Mouse (Mus musculus): Measurements from ENCODE around the gene Gm20388.
A peak's percentile ranks its signal among the peaks of the same experiment; 100 is the strongest.
"Not testable (repeated sequence)": the region's sequence is repeated elsewhere in the genome, so short reads cannot be mapped to it uniquely, and the experiment has no call there.

Gm20388 gene

GRCm38 (mm10) chr8:122566766-122567165, 2656.1 kb downstream of the Gm20388 start:
- no peak for DNase-seq

DNA sequence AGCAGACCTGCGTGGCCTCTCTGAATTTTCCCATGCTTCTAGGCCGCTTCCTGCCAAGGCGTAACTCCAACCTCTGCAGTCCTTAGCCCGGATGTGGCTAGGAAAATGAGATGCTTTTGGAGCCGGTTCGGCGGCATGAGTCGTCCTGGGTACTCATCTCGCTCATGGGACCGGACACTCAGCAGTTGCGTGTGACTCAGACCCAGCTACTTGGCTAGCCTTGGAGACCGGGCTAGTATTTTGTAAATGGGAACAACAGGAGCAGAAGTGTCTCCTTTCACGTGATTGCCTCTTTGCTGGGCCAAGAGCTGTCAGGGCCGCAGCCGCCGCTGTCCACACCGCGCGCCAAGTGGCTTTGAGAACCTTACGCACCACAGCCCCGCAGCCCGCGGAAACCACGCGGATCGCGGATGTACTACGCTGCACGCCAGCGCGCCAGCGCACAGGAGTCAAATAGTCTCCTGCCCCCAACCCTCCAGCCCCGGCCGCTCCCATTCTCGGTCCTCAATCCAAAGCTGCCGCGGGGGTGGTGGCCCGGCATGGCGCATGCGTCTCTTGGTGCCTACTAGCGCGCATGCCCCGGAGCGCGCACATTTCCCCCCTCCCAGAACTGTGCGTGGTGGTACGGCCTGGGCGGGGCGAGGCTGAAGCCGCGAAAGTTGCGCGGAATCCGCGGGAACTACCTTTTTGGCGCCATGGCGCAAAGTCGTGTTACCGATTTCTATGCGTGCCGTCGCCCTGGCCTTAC, 2656.9 kb downstream of the Gm20388 start, which contains the start of gene Cdt1:
TSS of gene Cdt1 (plus strand) at position 655 of the 748 bp plus-strand sequence.
- peak; percentile 94 for DNase-seq

GRCm38 (mm10) chr8:122568109-122568504, 2657.5 kb downstream of the Gm20388 start:
- no peak for DNase-seq

DNA sequence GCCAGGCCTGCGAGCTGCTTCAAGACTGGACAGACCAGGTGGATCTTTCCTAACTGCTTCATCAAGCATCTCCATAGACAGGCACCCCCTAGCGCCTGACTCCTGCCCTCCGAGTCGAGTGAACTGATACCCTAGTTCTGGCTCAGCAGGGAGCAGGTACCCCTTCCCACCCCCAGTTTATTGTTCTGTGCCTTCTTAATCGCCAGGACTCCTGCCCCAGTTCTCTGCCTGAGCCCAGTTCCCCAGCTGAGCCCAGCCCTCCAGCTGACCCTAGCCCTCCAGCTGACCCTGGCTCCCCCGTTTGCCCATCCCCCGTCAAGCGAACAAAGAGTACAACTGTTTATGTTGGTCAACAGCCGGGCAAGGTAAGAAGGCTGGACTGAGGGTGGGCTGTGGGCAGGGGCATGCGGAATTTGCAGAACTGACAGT, 2658.3 kb downstream of the Gm20388 start:
- DNase-seq, result no peak

- no peak for DNase-seq
These were observed 2658.7 kb downstream of the Gm20388 start for GRCm38 (mm10) chr8:122569329-122569728.

DNA sequence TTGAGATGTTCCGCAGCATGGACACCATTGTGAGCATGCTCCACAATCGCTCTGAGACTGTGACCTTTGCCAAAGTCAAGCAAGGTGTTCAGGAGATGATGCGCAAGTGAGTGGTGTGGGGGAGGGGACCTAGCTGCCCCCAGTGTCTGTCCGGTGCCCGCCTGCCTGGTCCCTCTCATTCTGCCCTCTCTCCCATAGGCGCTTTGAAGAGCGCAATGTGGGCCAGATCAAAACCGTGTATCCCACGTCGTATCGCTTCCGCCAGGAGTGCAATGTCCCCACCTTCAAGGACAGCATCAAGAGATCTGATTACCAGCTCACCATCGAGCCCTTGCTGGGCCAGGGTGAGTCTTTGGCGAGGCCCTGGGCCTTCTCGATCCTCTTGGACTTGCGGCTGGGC, 2659.4 kb downstream of the Gm20388 start:
- DNase-seq, result no peak

DNA sequence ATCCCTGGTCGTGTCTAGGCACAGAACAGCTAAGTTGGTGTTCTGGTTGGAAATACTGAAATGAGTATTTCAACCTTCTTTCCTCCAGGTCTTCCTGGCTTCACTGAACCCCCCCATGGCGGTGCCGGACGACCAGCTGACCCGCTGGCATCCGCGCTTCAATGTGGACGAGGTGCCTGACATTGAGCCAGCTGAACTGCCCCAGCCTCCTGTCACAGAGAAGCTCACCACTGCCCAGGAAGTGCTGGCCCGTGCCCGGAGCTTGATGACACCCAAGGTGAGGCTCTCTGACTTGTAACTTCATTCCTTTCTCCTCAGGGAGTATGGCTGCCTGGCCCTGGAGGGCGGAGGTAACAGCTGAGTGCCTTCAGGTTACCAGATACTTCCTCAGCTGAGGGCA, 2660.5 kb downstream of the Gm20388 start:
- DNase-seq, result no peak

GRCm38 (mm10) chr8:122571750-122572267, 2661.2 kb downstream of the Gm20388 start:
- DNase-seq, result no peak

DNA sequence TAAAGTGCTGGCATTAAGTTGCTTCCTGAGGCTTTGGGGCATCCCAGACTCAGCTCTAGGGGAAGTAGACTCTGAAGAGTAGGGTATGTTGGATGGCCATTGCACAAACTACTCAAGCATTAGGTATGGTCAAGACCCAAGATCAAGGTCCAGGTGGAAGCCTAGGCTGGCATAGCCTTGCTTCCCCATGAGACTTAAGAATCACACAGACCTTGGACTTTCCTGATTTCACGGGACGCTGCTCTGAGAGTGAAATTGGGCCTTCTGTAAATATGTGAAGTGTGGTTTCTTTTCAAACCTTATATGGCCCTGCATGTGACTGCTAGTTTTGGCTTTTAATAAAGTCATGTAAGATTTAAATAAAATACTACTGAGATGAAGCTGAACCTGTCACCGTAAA, 2662.1 kb downstream of the Gm20388 start:
- DNase-seq, result no peak

- not testable (repeated sequence) for DNase-seq
These were observed 2662.5 kb downstream of the Gm20388 start for GRCm38 (mm10) chr8:122573176-122573575.

DNA sequence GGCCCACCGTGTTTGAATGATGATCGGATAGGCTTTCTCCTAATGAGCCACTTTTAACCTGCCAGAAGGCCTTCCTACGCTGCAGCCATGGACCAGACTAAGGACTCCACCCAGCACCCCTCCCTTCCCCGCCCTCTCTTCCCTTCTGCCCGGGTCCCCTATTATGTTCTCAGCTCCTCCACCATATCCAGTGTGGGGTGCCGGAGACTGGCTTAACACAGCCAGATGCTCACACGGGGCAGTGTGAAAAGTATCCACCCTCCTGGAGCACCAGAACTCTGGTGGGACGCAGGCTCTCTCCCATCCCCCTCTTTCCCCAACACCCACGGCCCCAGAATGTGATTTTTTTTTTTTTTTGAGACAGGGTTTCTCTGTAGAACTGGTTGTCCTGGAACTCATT, 2662.9 kb downstream of the Gm20388 start:
- no peak for DNase-seq

DNA sequence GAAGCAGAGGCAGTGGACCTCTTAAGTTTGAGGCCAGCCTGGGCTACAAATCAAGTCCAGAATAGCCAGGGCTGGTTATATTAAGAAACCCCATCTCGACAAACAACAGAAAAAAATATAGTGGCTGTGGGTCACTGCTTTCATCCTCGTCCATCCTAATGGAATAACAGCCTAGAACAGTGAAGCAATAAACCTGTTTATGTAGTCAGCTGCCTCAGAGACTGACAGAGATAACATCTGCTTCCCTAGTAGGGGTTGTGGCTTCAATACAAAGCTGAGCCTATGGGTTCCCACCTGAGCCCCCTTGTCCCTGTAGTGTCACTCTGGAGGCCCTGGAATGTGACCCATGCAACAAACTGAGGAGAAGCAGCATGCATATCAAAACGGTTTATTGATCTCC, 2663.6 kb downstream of the Gm20388 start:
- no peak for DNase-seq

GRCm38 (mm10) chr8:122574667-122575251, 2664.1 kb downstream of the Gm20388 start:
- no peak for DNase-seq

GRCm38 (mm10) chr8:122575286-122575685, 2664.6 kb downstream of the Gm20388 start:
- no peak for DNase-seq

DNA sequence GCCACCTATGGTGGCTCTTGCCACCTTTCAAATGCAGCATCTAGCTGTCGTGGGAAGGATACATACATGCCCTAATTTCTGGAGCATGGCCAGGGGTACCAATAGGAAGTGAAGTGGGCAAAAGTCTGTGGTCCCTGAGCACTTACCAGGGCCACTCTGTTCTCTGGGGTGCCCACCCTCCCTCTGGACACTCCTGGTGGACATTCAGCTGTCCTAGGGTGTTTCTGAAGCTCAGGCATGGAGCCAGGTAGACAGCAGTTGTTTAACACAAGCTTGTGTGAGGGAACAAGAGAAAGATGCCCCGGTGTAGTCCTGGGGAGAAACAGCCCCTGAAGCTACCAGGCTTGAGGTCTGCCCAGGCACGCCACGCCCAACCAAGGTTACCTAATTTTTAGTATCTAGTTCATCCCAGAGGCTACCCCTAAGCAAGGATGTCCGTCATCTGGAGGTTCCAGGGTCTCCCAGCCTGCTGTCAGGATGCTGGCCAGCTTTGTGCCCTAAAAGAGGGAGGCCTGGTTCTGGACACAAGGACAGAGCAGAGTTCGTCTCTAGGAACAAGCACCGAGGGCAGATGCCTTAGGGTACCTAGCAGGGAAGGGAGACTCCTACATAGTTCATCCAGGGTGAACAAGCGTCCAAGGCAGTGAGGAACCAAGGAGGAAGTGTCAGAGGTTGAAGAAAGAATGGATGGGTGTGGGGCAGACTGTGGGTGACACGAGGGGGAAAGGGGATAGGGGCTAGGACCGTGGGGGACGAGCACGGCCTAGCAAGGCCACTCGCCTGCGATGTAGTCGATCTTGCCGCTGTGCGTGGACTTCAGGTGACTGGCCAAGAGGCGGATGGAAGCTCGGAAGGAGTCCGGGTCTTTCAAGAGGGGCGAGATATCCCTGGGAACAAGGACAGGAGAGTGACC, 2665.3 kb downstream of the Gm20388 start:
- no peak for DNase-seq

- peak; percentile 96 for DNase-seq
These were observed 2666.0 kb downstream of the Gm20388 start, which contains the start of gene Aprt for GRCm38 (mm10) chr8:122576648-122577022. TSS of gene Aprt (minus strand) at chr8:122576909.

GRCm38 (mm10) chr8:122577116-122577515, 2666.5 kb downstream of the Gm20388 start:
- no peak for DNase-seq

DNA sequence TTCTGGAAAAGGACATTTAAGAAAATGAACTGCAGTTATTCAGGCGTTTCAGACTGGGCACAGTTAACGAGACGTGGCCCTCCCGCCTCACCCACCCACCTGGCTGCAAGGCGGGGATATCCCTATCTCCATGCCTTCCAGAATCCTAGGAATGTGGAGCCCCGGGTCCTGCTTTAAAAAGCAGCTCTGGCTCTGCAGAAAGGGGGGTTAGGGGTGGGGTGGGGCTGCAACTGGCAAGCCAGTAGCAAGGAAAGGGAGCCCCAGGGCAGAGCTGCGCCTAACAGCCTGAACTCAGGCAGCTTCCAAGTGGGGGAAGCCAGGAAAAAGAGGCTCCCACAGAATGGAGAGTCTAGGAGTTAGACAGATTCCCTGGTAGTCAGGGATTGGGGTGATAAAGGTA, 2668.6 kb downstream of the Gm20388 start:
- DNase-seq, result no peak

DNA sequence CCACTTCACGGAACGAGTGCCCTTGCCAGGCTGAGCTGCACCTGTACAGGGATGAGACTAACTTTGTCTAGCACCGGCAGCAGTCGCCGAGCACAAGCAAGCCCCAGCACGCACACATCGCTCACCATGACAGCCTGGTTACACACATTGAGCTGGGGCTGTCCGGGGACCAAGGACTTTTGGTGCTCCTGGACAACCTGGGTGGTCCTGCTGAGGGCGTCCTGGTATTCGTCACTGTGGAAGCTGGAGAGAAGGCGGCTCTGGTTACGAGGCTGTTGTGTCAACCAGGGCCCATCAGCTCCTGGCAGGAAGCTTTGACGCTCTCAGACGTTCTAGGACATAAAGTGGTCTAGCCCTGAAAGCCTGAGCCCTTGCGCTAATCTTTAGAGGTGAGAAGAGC, 2670.3 kb downstream of the Gm20388 start:
- DNase-seq, result no peak

DNA sequence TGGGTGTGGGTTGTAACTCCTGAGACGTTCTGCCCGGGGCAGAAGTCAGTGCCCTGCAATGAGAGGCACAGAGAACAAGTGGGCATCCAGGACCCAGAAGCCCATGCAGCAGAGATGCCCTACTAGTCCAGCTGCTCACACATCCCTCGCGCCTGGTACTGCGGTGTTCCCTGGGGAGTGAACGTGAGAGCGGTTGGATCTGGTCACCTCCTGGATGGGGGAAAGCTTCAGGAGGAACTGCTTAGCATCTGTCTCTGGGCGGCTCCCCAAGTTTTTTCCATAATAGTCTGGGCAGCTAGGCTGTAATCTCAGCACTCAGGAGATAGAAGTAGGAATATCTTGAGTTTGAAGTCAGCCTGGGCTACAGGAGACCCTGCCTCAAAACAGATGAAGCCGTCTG, 2674.3 kb downstream of the Gm20388 start:
- no peak for DNase-seq

GRCm38 (mm10) chr8:122585411-122585891, 2674.8 kb downstream of the Gm20388 start:
- no peak for DNase-seq

GRCm38 (mm10) chr8:122586171-122586570, 2675.5 kb downstream of the Gm20388 start:
- no peak for DNase-seq

- DNase-seq, result no peak
These were observed 2676.1 kb downstream of the Gm20388 start for GRCm38 (mm10) chr8:122586749-122587148.
